Mouse (Mus musculus) forebrain, embryonic 16.5 days (tissue): Measurements from ENCODE around the gene Ifitm5. TPM values are rescaled to one million over a fixed set of nuclear protein-coding genes. Genes with fewer than 3 reads are reported as not detected.

Experiments used
- ATAC-seq: fragments of 200-750 bp; cut with Nextera tagmentation; 2 replicates; pipeline ENCODE4 v1.8.0; 2017; ENCODE audit warnings: mild to moderate bottlenecking, moderate library complexity
- H3K27ac ChIP-seq: fragments of 300-500 bp; sonication (generic); 2 replicates; pipeline ENCODE4 v1.5.1; 2014; ENCODE audit warnings: low read length, control low read depth
- H3K27me3 ChIP-seq: fragments of 300-500 bp; sonication (generic); replicated peaks from 2 replicates; pipeline ENCODE4 v1.6.1; 2014; ENCODE audit warnings: low read length; ENCODE audit not compliant: control insufficient read depth, insufficient read depth
- H3K36me3 ChIP-seq: fragments of 300-500 bp; sonication (generic); 2 replicates; pipeline ENCODE4 v1.6.1; 2014; ENCODE audit not compliant: control insufficient read depth, insufficient read depth
- H3K4me1 ChIP-seq: fragments of 300-500 bp; sonication (generic); replicated peaks from 2 replicates; pipeline ENCODE4 v1.6.1; 2014; ENCODE audit warnings: low read length; ENCODE audit not compliant: control insufficient read depth, insufficient read depth
- H3K4me2 ChIP-seq: fragments of 300-500 bp; sonication (generic); 2 replicates; pipeline ENCODE4 v1.6.1; 2014; ENCODE audit warnings: mild to moderate bottlenecking, low read length, control low read depth
- H3K4me3 ChIP-seq: fragments of 300-500 bp; sonication (generic); replicated peaks from 2 replicates; pipeline ENCODE4 v1.5.1; 2014; ENCODE audit warnings: mild to moderate bottlenecking, low read length, control low read depth
- H3K9ac ChIP-seq: fragments of 300-500 bp; sonication (generic); replicated peaks from 2 replicates; pipeline ENCODE4 v1.6.1; 2014; ENCODE audit warnings: low read depth, low read length, control low read depth
- H3K9me3 ChIP-seq: fragments of 300-500 bp; sonication (generic); 2 replicates; pipeline ENCODE4 v1.6.1; 2016; ENCODE audit warnings: low read length; ENCODE audit not compliant: control insufficient read depth
- WGBS: fragments of 180-500 bp; shearing (Covaris S2); extraction: QIAGEN DNeasy Blood & Tissue Kit; methylation state at CpG from one replicate; pipeline ENCODE4 v1.1.7; 2014; 5-methylcytosine and 5-hydroxymethylcytosine counted together
- polyA plus RNA-seq: library from polyadenylated mRNA; unstranded; fragments of >200 nt; fragmentation: Nextera tagmentation; extraction: Ambion mirVana; gene quantifications from 2 replicates; pipeline ENCODE4 v1.2.1, GENCODE M21; 2015

The Ifitm5 gene
- polyA plus RNA-seq, 1 experiment from 2014 or later, result 0.38 TPM

DNA sequence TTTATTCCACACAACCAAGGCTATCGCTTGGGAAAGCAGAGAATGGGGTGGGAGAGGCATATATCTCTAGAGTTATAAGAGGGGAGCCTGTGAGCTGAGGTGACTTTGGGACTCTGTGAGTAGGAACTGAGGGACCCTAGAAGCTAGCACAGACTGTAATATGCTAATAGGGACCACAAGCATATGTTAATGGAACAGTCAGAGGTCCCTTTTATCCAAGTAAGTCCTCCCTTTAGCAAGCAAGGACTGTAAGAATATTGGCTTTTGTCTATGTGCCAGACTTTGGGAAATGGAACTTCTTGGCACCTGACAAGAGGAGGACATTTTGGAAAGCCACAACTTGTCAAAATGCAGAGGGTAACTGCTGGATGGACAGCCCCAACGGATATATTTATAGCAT, 11.2 kb downstream of the Ifitm5 start:
- no peak overlapping the region for H3K9ac ChIP-seq
- H3K4me2 ChIP-seq, result no peak overlapping the region
- H3K36me3 ChIP-seq, result no peaks in the 10 kb centered on the region
- no peak for ATAC-seq
- no peaks in the 10 kb centered on the region for H3K27me3 ChIP-seq
- 21% methylated on average over 2 of the region's 2 CpGs for WGBS
- peaks cover 11% of the 10 kb centered on the region for H3K4me1 ChIP-seq
- no peaks in the 10 kb centered on the region for H3K9me3 ChIP-seq
- H3K4me3 ChIP-seq, result no peak overlapping the region
- no peak overlapping the region for H3K27ac ChIP-seq

- H3K9me3 ChIP-seq, result no peaks in the 10 kb centered on the region
- no peaks in the 10 kb centered on the region for H3K36me3 ChIP-seq
- no peak for ATAC-seq
- 50% methylated on average over 3 of the region's 3 CpGs for WGBS
- H3K4me1 ChIP-seq, result peaks cover 11% of the 10 kb centered on the region
- H3K4me2 ChIP-seq, result no peak overlapping the region
- no peak overlapping the region for H3K4me3 ChIP-seq
- no peaks in the 10 kb centered on the region for H3K27me3 ChIP-seq
- H3K27ac ChIP-seq, result no peak overlapping the region
- no peak overlapping the region for H3K9ac ChIP-seq
Measured at GRCm38 (mm10) chr7:140938436-140938835, 11.7 kb downstream of the Ifitm5 start.

DNA sequence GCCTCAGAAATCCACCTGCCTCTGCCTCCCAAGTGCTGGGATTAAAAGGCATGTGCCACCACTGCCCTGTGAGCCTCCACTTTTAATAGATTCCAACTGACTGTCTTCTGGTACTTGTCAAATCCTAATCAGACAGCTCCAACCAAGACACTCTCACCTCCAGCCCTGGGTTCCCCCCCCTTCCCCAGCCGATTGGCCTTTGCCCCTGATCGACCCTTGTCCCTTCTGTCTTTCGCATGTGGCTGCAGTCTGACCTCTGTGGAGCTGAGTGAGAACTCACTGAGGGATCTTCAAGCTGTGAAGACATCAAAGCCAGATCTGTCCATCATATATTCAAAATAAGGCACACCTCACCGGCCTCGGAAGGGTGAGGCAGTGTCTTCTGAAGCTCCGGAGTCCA, 22.9 kb downstream of the Ifitm5 start:
- no peak for ATAC-seq

GRCm38 (mm10) chr7:140923070-140923775, 26.9 kb downstream of the Ifitm5 start:
- H3K27me3 ChIP-seq, result peaks cover 49% of the 10 kb centered on the region
- 21% methylated on average over 30 of the region's 30 CpGs for WGBS
- peak; percentile 38 for ATAC-seq

More for the DNA sequence above, 22.9 kb downstream of the Ifitm5 start:
- H3K4me2 ChIP-seq, result no peak overlapping the region
- H3K27ac ChIP-seq, result no peak overlapping the region
- no peaks in the 10 kb centered on the region for H3K36me3 ChIP-seq
- no peak overlapping the region for H3K9ac ChIP-seq
- H3K4me1 ChIP-seq, result peaks cover 13% of the 10 kb centered on the region
- H3K4me3 ChIP-seq, result no peak overlapping the region
- 92% methylated on average over 6 of the region's 6 CpGs for WGBS
- no peaks in the 10 kb centered on the region for H3K9me3 ChIP-seq
- H3K27me3 ChIP-seq, result peaks cover 23% of the 10 kb centered on the region

GRCm38 (mm10) chr7:140922398-140923069, 27.6 kb downstream of the Ifitm5 start:
- peaks cover 49% of the 10 kb centered on the region for H3K27me3 ChIP-seq

More at GRCm38 (mm10) chr7:140923070-140923775, 26.9 kb downstream of the Ifitm5 start:
- H3K9ac ChIP-seq, result peak overlapping the region; percentile 39
- peak overlapping the region; percentile 92 for H3K4me2 ChIP-seq
- no peak overlapping the region for H3K27ac ChIP-seq
- H3K4me3 ChIP-seq, result peak overlapping the region; percentile 48
- H3K36me3 ChIP-seq, result no peaks in the 10 kb centered on the region
- H3K9me3 ChIP-seq, result no peaks in the 10 kb centered on the region
- H3K4me1 ChIP-seq, result peaks cover 16% of the 10 kb centered on the region

DNA sequence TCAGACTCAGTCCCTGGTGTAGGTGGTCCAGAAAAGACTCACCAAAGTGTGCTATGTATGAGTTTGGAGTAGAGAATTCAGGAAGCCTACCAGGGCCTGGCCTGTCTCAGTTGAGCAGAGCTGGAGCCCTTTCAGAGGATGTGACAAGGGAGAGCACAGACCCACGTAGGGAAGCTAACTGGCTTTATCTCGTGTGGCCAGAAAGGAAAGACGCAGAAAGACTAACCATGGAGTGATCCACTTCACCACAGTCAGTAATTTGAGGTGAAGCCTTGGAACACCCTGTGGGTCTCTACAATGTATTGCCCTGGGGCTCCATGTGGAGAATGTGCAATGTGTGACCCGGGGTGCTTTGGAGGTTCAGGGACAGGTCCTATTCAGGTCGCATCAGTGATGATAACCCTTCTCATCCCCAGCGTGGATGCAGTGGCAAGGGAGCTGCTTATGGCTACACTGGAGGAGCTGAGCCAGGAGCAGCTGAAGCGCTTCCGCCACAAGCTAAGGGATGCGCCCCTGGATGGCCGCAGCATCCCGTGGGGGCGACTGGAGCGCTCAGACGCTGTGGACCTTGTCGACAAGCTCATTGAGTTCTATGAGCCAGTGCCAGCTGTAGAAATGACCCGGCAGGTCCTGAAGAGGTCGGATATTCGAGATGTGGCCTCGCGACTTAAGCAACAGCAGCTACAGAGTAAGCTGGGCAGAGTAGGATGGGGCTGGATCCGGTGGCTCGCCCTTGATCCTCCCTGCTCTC, 28.7 kb downstream of the Ifitm5 start:
- H3K4me1 ChIP-seq, result peaks cover 16% of the 10 kb centered on the region
- no peak overlapping the region for H3K27ac ChIP-seq
- 29% methylated on average over 22 of the region's 22 CpGs for WGBS
- H3K36me3 ChIP-seq, result no peaks in the 10 kb centered on the region
- no peak for ATAC-seq
- H3K27me3 ChIP-seq, result peaks cover 49% of the 10 kb centered on the region
- H3K4me2 ChIP-seq, result no peak overlapping the region
- H3K4me3 ChIP-seq, result no peak overlapping the region
- H3K9me3 ChIP-seq, result no peaks in the 10 kb centered on the region
- no peak overlapping the region for H3K9ac ChIP-seq

More at GRCm38 (mm10) chr7:140922398-140923069, 27.6 kb downstream of the Ifitm5 start:
- Histone ChIP-seq H3K9me3 (no peaks in the 10 kb centered on the region), H3K4me1 (peaks cover 16% of the 10 kb centered on the region), H3K4me3 (peak overlapping the region; percentile 48), H3K36me3 (no peaks in the 10 kb centered on the region), H3K27ac (no peak overlapping the region), H3K4me2 (peak overlapping the region; percentile 92), H3K9ac (peak overlapping the region; percentile 39)
- ATAC-seq, result peak; percentile 62
- WGBS, result under 1% methylated on average over 49 of the region's 49 CpGs

DNA sequence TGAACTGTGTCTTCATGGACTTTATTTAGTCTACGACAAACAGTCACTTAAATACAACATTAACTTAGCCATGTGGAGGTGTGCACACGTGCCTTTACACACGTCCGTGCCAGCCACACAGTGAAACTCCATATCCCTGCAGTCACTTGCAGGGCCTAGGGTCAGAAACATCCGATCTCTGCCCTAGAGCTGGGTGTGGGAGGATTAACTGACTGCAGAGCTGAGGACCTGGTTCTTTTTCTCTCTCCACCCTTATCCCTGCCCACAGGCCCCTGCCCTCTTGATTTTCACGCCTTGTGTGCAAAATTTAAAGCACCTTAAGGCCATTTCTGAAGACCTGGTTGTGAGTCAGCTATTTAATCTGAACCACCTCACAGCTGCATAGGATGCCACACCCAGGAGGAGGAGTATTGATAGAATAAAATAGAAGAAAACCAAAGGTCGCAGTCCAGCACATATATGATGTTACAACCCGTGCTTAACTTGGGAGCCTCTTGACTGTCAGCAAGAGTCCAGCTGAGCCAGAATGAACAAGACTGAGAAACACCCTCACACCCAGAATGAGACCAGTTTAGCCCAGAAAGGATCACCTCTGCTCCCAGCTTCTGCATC, 29.6 kb downstream of the Ifitm5 start, which contains the start of gene Nlrp6:
Nlrp6 (plus strand) TSS at position 485 of the 612 bp plus-strand sequence.
- Histone ChIP-seq H3K4me2 (no peak within 1 kb of the TSS), H3K9ac (no peak within 1 kb of the TSS), H3K27ac (no peak within 1 kb of the TSS), H3K9me3 (no peaks in the 10 kb centered on the region), H3K4me1 (peaks cover 16% of the 10 kb centered on the region), H3K4me3 (no peak within 1 kb of the TSS), H3K36me3 (no peaks in the 10 kb centered on the region), H3K27me3 (peaks cover 49% of the 10 kb centered on the region)
- no peak for ATAC-seq
- WGBS, result 80% methylated on average over 8 of the region's 8 CpGs

- peaks cover 49% of the 10 kb centered on the region for H3K27me3 ChIP-seq
Measured at GRCm38 (mm10) chr7:140919911-140920310, 30.2 kb downstream of the Ifitm5 start.

More at GRCm38 (mm10) chr7:140919911-140920310, 30.2 kb downstream of the Ifitm5 start:
- Histone ChIP-seq H3K4me3 (no peak overlapping the region), H3K27ac (no peak overlapping the region), H3K4me2 (no peak overlapping the region), H3K4me1 (peaks cover 16% of the 10 kb centered on the region), H3K9me3 (no peaks in the 10 kb centered on the region), H3K9ac (no peak overlapping the region), H3K36me3 (no peaks in the 10 kb centered on the region)
- 84% methylated on average over 4 of the region's 4 CpGs for WGBS
- no peak for ATAC-seq
